Mouse (Mus musculus) bone marrow macrophage, adult 2 months (primary cell): ENCODE results near the gene Hmcn2. TPM values are rescaled to one million over a fixed set of nuclear protein-coding genes. Genes with fewer than 3 reads are reported as not detected.

ENCODE experiments used
- H3K27ac ChIP-seq: 2 replicates; pipeline ENCODE4 v1.5.1; 2012; ENCODE audit warnings: low read depth, low read length; ENCODE audit not compliant: insufficient read depth
- H3K4me1 ChIP-seq: 2 replicates; pipeline ENCODE4 v1.6.1; 2012; ENCODE audit warnings: low read length; ENCODE audit not compliant: control insufficient read depth, insufficient read depth
- H3K4me3 ChIP-seq: 2 replicates; pipeline ENCODE4 v1.5.1; 2012; ENCODE audit warnings: mild to moderate bottlenecking, low read length, moderate library complexity; ENCODE audit not compliant: insufficient read depth
- CTCF ChIP-seq: IDR thresholded peaks from 2 replicates; pipeline ENCODE4 v1.5.1; 2012; ENCODE audit warnings: low read depth, mild to moderate bottlenecking, low read length, moderate library complexity
- POLR2A ChIP-seq: IDR thresholded peaks from 2 replicates; pipeline ENCODE4 v1.6.1; 2012; ENCODE audit warnings: mild to moderate bottlenecking, low read depth, low read length, borderline replicate concordance
- polyA plus RNA-seq: library from polyadenylated mRNA; stranded (reverse); fragments of >200 nt; gene quantifications from 2 replicates; pipeline ENCODE4 v1.2.4, GENCODE M21; 2012; ENCODE audit not compliant: missing spikeins, insufficient read depth, insufficient read length

Hmcn2 gene
- polyA plus RNA-seq, 1 experiment: not detected

GRCm38 (mm10) chr2:31500292-31501204, 186.3 kb downstream of the Hmcn2 start:
- H3K4me1 ChIP-seq: no peaks in the 10 kb centered on the region
- TF ChIP-seq CTCF: no peak
- no peak for TF ChIP-seq POLR2A
- H3K27ac ChIP-seq: no peak overlapping the region
- H3K4me3 ChIP-seq: no peak overlapping the region

- H3K4me1 ChIP-seq: no peaks in the 10 kb centered on the region
Measured at GRCm38 (mm10) chr2:31501448-31502130, 187.4 kb downstream of the Hmcn2 start.

GRCm38 (mm10) chr2:31502616-31503522, 188.7 kb downstream of the Hmcn2 start:
- H3K27ac ChIP-seq: no peak overlapping the region
- H3K4me1 ChIP-seq: no peaks in the 10 kb centered on the region
- H3K4me3 ChIP-seq: no peak overlapping the region
- TF ChIP-seq CTCF (no peak), POLR2A (no peak)

More at GRCm38 (mm10) chr2:31501448-31502130, 187.4 kb downstream of the Hmcn2 start:
- no peak overlapping the region for H3K27ac ChIP-seq
- H3K4me3 ChIP-seq: no peak overlapping the region
- no peak for TF ChIP-seq CTCF
- no peak for TF ChIP-seq POLR2A

- TF ChIP-seq POLR2A: no peak
- H3K4me1 ChIP-seq: no peaks in the 10 kb centered on the region
- H3K27ac ChIP-seq: no peak overlapping the region
- no peak overlapping the region for H3K4me3 ChIP-seq
Measured at GRCm38 (mm10) chr2:31505472-31505871, 191.3 kb downstream of the Hmcn2 start.

GRCm38 (mm10) chr2:31508851-31509250, 194.6 kb downstream of the Hmcn2 start:
- Histone ChIP-seq H3K4me1 (no peaks in the 10 kb centered on the region), H3K27ac (no peak overlapping the region), H3K4me3 (no peak overlapping the region)
- TF ChIP-seq POLR2A (no peak), CTCF (no peak)

Other genes starting within 250 kb of the Hmcn2 start
- 255 and 258 TPM in 2 replicates for gene Fnbp1, start 172.4 kb upstream of the Hmcn2 start, polyA plus RNA-seq
- 66.1 and 80.8 TPM in 2 replicates for gene Gpr107, start 162.1 kb upstream of the Hmcn2 start, polyA plus RNA-seq
- gene Ncs1, start 68.6 kb upstream of the Hmcn2 start, polyA plus RNA-seq: 1.3 and 2.5 TPM in 2 replicates
- 10.3 and 12.0 TPM in 2 replicates for gene Ass1, start 155.8 kb downstream of the Hmcn2 start, polyA plus RNA-seq